Mouse (Mus musculus): ENCODE data around the gene Trim13. TPM values are rescaled to one million over a fixed set of nuclear protein-coding genes. Genes with fewer than 3 reads are reported as not detected.

The Trim13 gene
- polyA plus RNA-seq, 1 experiment from 2014 or later = 21.6 TPM

- H3K9me3 ChIP-seq = no peaks in the 10 kb centered on the region
- H3K9ac ChIP-seq = no peak overlapping the region
- no peak overlapping the region for H3K4me2 ChIP-seq
- no peaks in the 10 kb centered on the region for H3K27me3 ChIP-seq
- H3K4me1 ChIP-seq = no peaks in the 10 kb centered on the region
- H3K4me3 ChIP-seq = no peak overlapping the region
- peaks cover 20% of the 10 kb centered on the region for H3K36me3 ChIP-seq
- no peak for ATAC-seq (ENCODE audit: insufficient number of reproducible peaks, insufficient read depth, low FRiP score, low TSS enrichment, low read depth)
- no peak overlapping the region for H3K27ac ChIP-seq
These were observed 37.9 kb downstream of the Trim13 start for GRCm38 (mm10) chr14:61635969-61636368.

GRCm38 (mm10) chr14:61642668-61643067 lies 44.6 kb downstream of the Trim13 start:
- Histone ChIP-seq H3K9me3 (no peaks in the 10 kb centered on the region), H3K27me3 (no peaks in the 10 kb centered on the region), H3K36me3 (no peaks in the 10 kb centered on the region), H3K4me3 (no peak overlapping the region), H3K27ac (no peak overlapping the region), H3K4me2 (no peak overlapping the region), H3K9ac (no peak overlapping the region), H3K4me1 (no peaks in the 10 kb centered on the region)
- no peak for ATAC-seq (ENCODE audit: insufficient number of reproducible peaks, insufficient read depth, low FRiP score, low TSS enrichment, low read depth)
- WGBS = 60% methylated on average over 1 of the region's 1 CpGs

GRCm38 (mm10) chr14:61645547-61645946 lies 47.5 kb downstream of the Trim13 start:
- Histone ChIP-seq H3K4me3 (no peak overlapping the region), H3K9ac (no peak overlapping the region), H3K4me2 (no peak overlapping the region), H3K4me1 (peaks cover 6% of the 10 kb centered on the region; the same call in 1 of the 2 replicates), H3K27ac (no peak overlapping the region), H3K9me3 (no peaks in the 10 kb centered on the region), H3K36me3 (no peaks in the 10 kb centered on the region), H3K27me3 (no peaks in the 10 kb centered on the region)
- WGBS = 38% methylated on average over 1 of the region's 1 CpGs
- no peak for ATAC-seq (ENCODE audit: insufficient number of reproducible peaks, insufficient read depth, low FRiP score, low TSS enrichment, low read depth)

GRCm38 (mm10) chr14:61647182-61647880 lies 49.3 kb downstream of the Trim13 start:
- no peaks in the 10 kb centered on the region for H3K9me3 ChIP-seq
- H3K36me3 ChIP-seq = no peaks in the 10 kb centered on the region
- peak overlapping the region; percentile 96 for H3K27ac ChIP-seq
- ATAC-seq (ENCODE audit: insufficient number of reproducible peaks, insufficient read depth, low FRiP score, low TSS enrichment, low read depth) = no peak
- H3K4me3 ChIP-seq = peak overlapping the region; percentile 91
- H3K27me3 ChIP-seq = no peaks in the 10 kb centered on the region
- peaks cover 6% of the 10 kb centered on the region; the same call in 1 of the 2 replicates for H3K4me1 ChIP-seq
- peak overlapping the region; percentile 78 for H3K4me2 ChIP-seq
- H3K9ac ChIP-seq = peak overlapping the region; percentile 96
- WGBS = under 1% methylated on average over 24 of the region's 24 CpGs

GRCm38 (mm10) chr14:61647881-61648684 lies 50.0 kb downstream of the Trim13 start:
- H3K9me3 ChIP-seq = no peaks in the 10 kb centered on the region
- WGBS = under 1% methylated on average over 92 of the region's 95 CpGs
- H3K4me1 ChIP-seq = peaks cover 6% of the 10 kb centered on the region; the same call in 1 of the 2 replicates

GRCm38 (mm10) chr14:61648685-61649504 lies 50.8 kb downstream of the Trim13 start:
- H3K9me3 ChIP-seq = no peaks in the 10 kb centered on the region
- H3K27me3 ChIP-seq = no peaks in the 10 kb centered on the region
- H3K4me1 ChIP-seq = peaks cover 6% of the 10 kb centered on the region; the same call in 1 of the 2 replicates
- peak overlapping the region; percentile 96 for H3K27ac ChIP-seq
- H3K9ac ChIP-seq = peak overlapping the region; percentile 96
- peak overlapping the region; percentile 78 for H3K4me2 ChIP-seq
- H3K4me3 ChIP-seq = peak overlapping the region; percentile 91
- ATAC-seq (ENCODE audit: insufficient number of reproducible peaks, insufficient read depth, low FRiP score, low TSS enrichment, low read depth) = peak; percentile 95
- WGBS = 2% methylated on average over 62 of the region's 62 CpGs
- no peaks in the 10 kb centered on the region for H3K36me3 ChIP-seq

More at GRCm38 (mm10) chr14:61647881-61648684, 50.0 kb downstream of the Trim13 start:
- Histone ChIP-seq H3K27ac (peak overlapping the region; percentile 96), H3K27me3 (no peaks in the 10 kb centered on the region), H3K4me2 (peak overlapping the region; percentile 78), H3K4me3 (peak overlapping the region; percentile 91), H3K36me3 (no peaks in the 10 kb centered on the region), H3K9ac (peak overlapping the region; percentile 96)
- peak; percentile 79 for ATAC-seq (ENCODE audit: insufficient number of reproducible peaks, insufficient read depth, low FRiP score, low TSS enrichment, low read depth)

GRCm38 (mm10) chr14:61650291-61650960 lies 52.4 kb downstream of the Trim13 start:
- Histone ChIP-seq H3K36me3 (no peaks in the 10 kb centered on the region), H3K4me1 (peaks cover 6% of the 10 kb centered on the region; the same call in 1 of the 2 replicates), H3K4me3 (no peak overlapping the region), H3K27me3 (no peaks in the 10 kb centered on the region), H3K9me3 (no peaks in the 10 kb centered on the region), H3K9ac (no peak overlapping the region), H3K4me2 (no peak overlapping the region), H3K27ac (no peak overlapping the region)
- WGBS = 39% methylated on average over 9 of the region's 9 CpGs
- no peak for ATAC-seq (ENCODE audit: insufficient number of reproducible peaks, insufficient read depth, low FRiP score, low TSS enrichment, low read depth)

MicroRNA genes within 50 kb of the gene (microRNA counts, 519-probe panel; counts per million panel counts)
- microRNA mmu-miR-15a (4,822 counts per million, percentile 94 among the panel's probes with 10 or more counts), microRNA mmu-miR-16 (5,968 counts per million, percentile 99 among the panel's probes with 10 or more counts)

Small RNA genes within 50 kb of the gene (microRNA-seq; reads per million reads assigned to microRNA genes)
- gene Mir15a (2,921 reads per million, percentile 85 among the genes with 10 or more reads in this experiment), gene Mir16-1 (1,890 reads per million, percentile 81 among the genes with 10 or more reads in this experiment)

Other genes with a start within 250 kb of the Trim13 start
- 15.8 and 16.0 TPM in 2 replicates for gene Ebpl, start 237.8 kb upstream of the Trim13 start, polyA plus RNA-seq (2015; fragmentation: Nextera tagmentation; extraction: Ambion mirVana)
- 52.7 and 55.0 TPM in 2 replicates for gene Kpna3, start 158.4 kb upstream of the Trim13 start, polyA plus RNA-seq (2015; fragmentation: Nextera tagmentation; extraction: Ambion mirVana)
- 16.1 and 18.0 TPM in 2 replicates for gene Spryd7, start 41.4 kb upstream of the Trim13 start, polyA plus RNA-seq (2015; fragmentation: Nextera tagmentation; extraction: Ambion mirVana)
- gene Kcnrg, start 9.2 kb downstream of the Trim13 start, polyA plus RNA-seq (2015; fragmentation: Nextera tagmentation; extraction: Ambion mirVana) = 0.77 and 0.83 TPM in 2 replicates

Data from embryonic facial prominence, embryonic 13.5 days (tissue).